Mouse (Mus musculus) liver, adult 2 months (tissue): ENCODE results near the gene Gaa. TPM values are rescaled to one million over a fixed set of nuclear protein-coding genes. Genes with fewer than 3 reads are reported as not detected.
A peak's percentile ranks its signal among the peaks of the same experiment; 100 is the strongest.

ENCODE experiments used
- DNase-seq: peaks from one replicate; pipeline ENCODE4 v3.0.0-alpha.2; 2011; ENCODE audit warnings: low read depth, low spot score; ENCODE audit errors: extremely low read depth
- H3K27ac ChIP-seq: fragments of 200-500 bp; replicated peaks from 2 replicates; pipeline ENCODE4 v1.5.1; 2012; ENCODE audit warnings: low read depth, mild to moderate bottlenecking, control low read depth, inconsistent platforms, low read length; ENCODE audit not compliant: insufficient read depth
- H3K27me3 ChIP-seq: fragments of 200-500 bp; 2 replicates; pipeline ENCODE4 v1.6.1; 2012; ENCODE audit warnings: mild to moderate bottlenecking, moderate library complexity, low read length, inconsistent platforms; ENCODE audit not compliant: control insufficient read depth, insufficient read depth
- H3K36me3 ChIP-seq: fragments of 200-500 bp; 2 replicates; pipeline ENCODE4 v1.6.1; 2012; ENCODE audit warnings: low read length, inconsistent platforms; ENCODE audit not compliant: control insufficient read depth, insufficient read depth
- H3K4me1 ChIP-seq: fragments of 200-500 bp; 2 replicates; pipeline ENCODE4 v1.6.1; 2011; ENCODE audit warnings: low read length; ENCODE audit not compliant: control insufficient read depth, insufficient read depth
- H3K4me3 ChIP-seq: fragments of 200-500 bp; 2 replicates; pipeline ENCODE4 v1.5.1; 2011; ENCODE audit warnings: low read depth, mild to moderate bottlenecking, control low read depth, low read length, moderate library complexity; ENCODE audit not compliant: insufficient read depth
- H3K79me2 ChIP-seq: fragments of 200-500 bp; 2 replicates; pipeline ENCODE4 v1.6.1; 2012; ENCODE audit warnings: inconsistent platforms, mild to moderate bottlenecking, low read length, moderate library complexity; ENCODE audit not compliant: control insufficient read depth, insufficient read depth
- H3K9ac ChIP-seq: fragments of 200-500 bp; 2 replicates; pipeline ENCODE4 v1.6.1; 2012; ENCODE audit warnings: low read depth, mild to moderate bottlenecking, control low read depth, inconsistent platforms, low read length
- CTCF ChIP-seq: fragments of 200-500 bp; IDR thresholded peaks from 2 replicates; pipeline ENCODE4 v1.5.1; 2011; ENCODE audit warnings: low read depth, low read length, control low read depth
- POLR2A ChIP-seq: fragments of 200-500 bp; IDR thresholded peaks from 2 replicates; pipeline ENCODE4 v1.6.1; 2011; ENCODE audit warnings: low read length, control low read depth; ENCODE audit not compliant: insufficient read depth; ENCODE audit errors: extremely low read depth
- WGBS: fragments of 180-500 bp; shearing (Covaris S2); methylation state at CpG from one replicate; pipeline ENCODE4 v1.1.7; 2018; 5-methylcytosine and 5-hydroxymethylcytosine counted together
- polyA plus RNA-seq: library from polyadenylated mRNA; depleted of rRNA; stranded (reverse); fragments of >200 nt; gene quantifications from 2 replicates; pipeline ENCODE4 v1.2.3, GENCODE M21; 2012
- total RNA-seq: library from RNA; depleted of rRNA; stranded (reverse); fragments of >200 nt; gene quantifications from 2 replicates; pipeline ENCODE4 v1.2.3, GENCODE M21; 2014

Gaa gene
- total and polyA plus RNA-seq, 2 experiments = 22.4 to 119 TPM

DNA sequence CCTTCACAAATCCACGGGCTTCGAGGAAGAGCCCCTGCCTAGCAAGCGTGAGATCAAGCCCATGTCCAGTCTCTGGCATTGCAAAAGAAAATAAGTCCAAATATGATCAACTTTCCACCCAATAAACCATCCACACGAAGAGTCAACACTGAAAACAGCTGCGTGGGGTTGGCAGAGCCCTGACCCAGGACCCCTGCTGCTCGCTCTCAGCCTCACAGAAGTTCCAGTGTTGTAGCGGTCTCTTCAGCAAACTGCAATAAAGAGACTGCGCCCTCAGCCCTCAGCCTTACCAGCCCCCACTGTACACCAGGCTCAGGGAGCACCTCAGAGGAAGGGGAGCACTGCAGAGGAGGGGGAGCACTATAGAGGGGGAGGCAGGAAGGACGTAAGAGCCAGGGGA lies 42.1 kb upstream of the Gaa start:
- Histone ChIP-seq H3K79me2 (peaks cover 14% of the 10 kb centered on the region), H3K27me3 (no peaks in the 10 kb centered on the region), H3K27ac (no peak overlapping the region), H3K36me3 (no peaks in the 10 kb centered on the region), H3K4me1 (peaks cover 14% of the 10 kb centered on the region), H3K4me3 (no peak overlapping the region), H3K9ac (no peak overlapping the region)
- no peak for DNase-seq
- WGBS = 91% methylated on average over 9 of the region's 9 CpGs
- no peak for TF ChIP-seq POLR2A
- TF ChIP-seq CTCF = no peak

DNA sequence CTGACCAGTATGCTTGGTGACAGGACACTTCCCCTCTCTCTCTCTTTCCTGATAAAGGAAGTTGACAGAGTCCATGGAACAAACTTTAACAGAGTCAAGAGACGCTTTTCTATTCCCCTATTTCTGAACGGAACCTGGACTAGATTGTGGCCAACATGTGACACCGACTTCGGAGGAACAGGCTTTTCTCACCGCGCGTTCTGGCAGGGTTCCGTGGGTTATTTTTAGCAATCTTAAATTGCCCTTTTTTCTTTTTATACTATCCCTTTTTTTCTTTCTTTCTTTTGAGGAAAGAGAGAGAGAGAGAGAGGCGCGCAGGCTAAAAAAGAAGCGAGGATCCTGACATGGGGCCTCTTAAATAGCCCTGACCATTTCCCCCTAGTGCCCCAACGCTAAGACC lies 40.1 kb upstream of the Gaa start:
- WGBS = 5% methylated on average over 12 of the region's 12 CpGs
- peak overlapping the region; percentile 68 for H3K4me3 ChIP-seq
- peak overlapping the region; percentile 92 for H3K9ac ChIP-seq
- no peaks in the 10 kb centered on the region for H3K36me3 ChIP-seq
- H3K27me3 ChIP-seq = no peaks in the 10 kb centered on the region
- no peak for TF ChIP-seq POLR2A
- TF ChIP-seq CTCF = no peak
- DNase-seq = peak; percentile 56
- peaks cover 10% of the 10 kb centered on the region for H3K4me1 ChIP-seq
- H3K79me2 ChIP-seq = peaks cover 14% of the 10 kb centered on the region
- peak overlapping the region; percentile 59; the same call in 1 of the 2 replicates for H3K27ac ChIP-seq

DNA sequence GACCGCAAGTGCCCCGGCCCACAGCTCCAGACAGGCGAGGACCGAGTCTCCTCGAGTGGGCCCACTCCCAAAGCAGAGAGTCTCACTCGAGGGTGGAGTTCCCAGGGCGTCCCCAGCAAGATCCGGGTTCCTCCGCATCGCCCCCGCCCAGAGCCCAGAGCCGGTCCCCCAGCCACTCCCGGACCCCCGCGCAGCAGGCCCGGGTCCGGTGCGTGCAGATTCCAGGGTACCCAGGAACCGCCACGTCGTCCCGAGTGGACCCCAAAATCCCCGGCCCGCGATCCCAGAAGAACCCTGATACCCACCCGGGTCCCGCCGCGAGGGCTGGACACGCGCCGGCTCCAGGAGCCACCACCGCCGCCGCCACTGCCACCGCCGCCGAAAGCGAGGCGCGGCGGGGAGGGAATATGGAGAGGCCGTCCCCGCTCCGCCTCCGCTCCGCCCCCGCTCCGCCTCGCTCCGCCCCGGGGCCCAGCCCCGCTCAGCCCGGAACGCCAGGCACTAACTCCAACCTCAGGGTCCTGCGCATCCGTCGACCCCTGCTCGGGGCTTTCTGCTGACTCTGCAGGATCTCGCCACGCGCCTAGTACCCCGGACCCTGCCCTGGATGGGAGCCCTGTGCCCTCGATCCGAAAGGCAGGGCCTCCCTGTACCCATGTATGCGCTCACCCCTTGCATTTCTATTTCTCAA lies 39.5 kb upstream of the Gaa start, which contains the start of the genes Tbc1d16 and Ccdc40:
TSS of gene Tbc1d16 (minus strand) at position 409 of the 691 bp plus-strand sequence.
TSS of gene Ccdc40 (plus strand) at position 482 of the 691 bp plus-strand sequence.
- WGBS = under 1% methylated on average over 61 of the region's 66 CpGs
- peaks cover 8% of the 10 kb centered on the region for H3K4me1 ChIP-seq
- peak within 1 kb of the TSS; percentile 59 for H3K27ac ChIP-seq
- peak; percentile 85 for TF ChIP-seq POLR2A
- TF ChIP-seq CTCF = no peak
- peaks cover 13% of the 10 kb centered on the region for H3K79me2 ChIP-seq
- no peaks in the 10 kb centered on the region for H3K36me3 ChIP-seq
- no peak for DNase-seq
- H3K9ac ChIP-seq = peak within 1 kb of the TSS; percentile 92
- H3K4me3 ChIP-seq = peak within 1 kb of the TSS; percentile 68
- H3K27me3 ChIP-seq = no peaks in the 10 kb centered on the region

DNA sequence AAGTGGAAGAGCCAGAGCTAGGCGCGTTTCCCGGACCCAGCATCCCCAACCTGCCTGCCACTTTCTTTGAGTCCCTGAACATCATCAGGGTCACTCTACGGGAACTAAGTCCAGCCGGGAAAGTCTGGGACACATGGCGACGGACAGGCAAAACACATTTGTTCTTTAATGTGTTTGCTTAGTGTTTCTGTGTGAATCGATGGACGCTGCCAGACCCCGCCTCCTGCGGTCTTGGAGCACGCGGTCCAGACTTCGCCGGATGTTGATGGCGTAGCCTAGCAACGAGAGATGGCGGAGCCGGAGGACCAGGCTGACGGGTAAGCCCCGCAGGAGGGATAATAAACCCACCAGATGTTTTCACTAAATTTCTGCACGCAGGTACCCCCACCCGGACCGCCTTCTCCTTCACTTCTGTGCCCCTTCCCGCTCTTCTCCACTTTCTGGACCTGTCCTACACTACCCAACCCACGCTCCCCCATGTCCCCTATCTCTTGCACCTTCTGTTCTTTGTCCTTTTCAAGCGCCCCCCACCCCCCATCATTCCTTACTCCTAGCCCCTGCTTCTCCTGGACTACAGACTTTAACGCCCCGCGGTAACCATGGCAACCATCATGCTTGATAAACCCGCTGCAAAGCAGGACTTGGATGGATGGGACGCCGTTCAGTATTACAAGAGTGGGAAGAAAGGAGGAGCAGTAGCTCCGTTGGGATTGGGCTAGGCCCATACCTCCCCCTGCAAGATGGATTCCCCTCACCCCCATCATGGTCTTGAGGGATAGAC lies 38.7 kb upstream of the Gaa start:
- peak overlapping the region; percentile 45 for H3K27ac ChIP-seq
- DNase-seq = peak; percentile 80
- peak overlapping the region; percentile 67; the same call in 1 of the 2 replicates for H3K9ac ChIP-seq
- H3K4me1 ChIP-seq = peaks cover 8% of the 10 kb centered on the region
- no peaks in the 10 kb centered on the region for H3K27me3 ChIP-seq
- H3K36me3 ChIP-seq = no peaks in the 10 kb centered on the region
- H3K4me3 ChIP-seq = peak overlapping the region; percentile 68
- no peak for TF ChIP-seq POLR2A
- TF ChIP-seq CTCF = no peak
- H3K79me2 ChIP-seq = peaks cover 9% of the 10 kb centered on the region
- 5% methylated on average over 34 of the region's 34 CpGs for WGBS

DNA sequence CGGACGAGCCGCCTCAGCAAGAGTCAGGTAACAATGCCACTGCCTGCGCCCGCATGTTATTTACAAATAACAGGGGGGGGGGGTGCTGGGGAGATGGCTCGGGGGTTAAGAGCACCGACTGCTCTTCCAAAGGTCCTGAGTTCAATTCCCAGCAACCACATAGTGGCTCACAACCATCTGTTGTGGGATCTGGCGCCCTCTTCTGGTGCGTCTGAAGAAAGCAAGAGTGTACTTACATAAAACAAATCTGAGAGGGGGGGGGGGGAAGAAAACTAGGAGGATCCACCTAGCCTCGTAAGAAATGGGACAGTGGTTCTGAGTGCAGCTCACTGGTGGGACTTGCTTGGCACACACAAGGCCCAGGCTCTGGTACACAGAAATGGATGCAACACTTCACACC lies 32.9 kb upstream of the Gaa start:
- no peak for DNase-seq
- Histone ChIP-seq H3K27me3 (no peaks in the 10 kb centered on the region), H3K4me3 (no peak overlapping the region), H3K27ac (no peak overlapping the region), H3K36me3 (no peaks in the 10 kb centered on the region), H3K9ac (no peak overlapping the region), H3K79me2 (no peaks in the 10 kb centered on the region), H3K4me1 (no peaks in the 10 kb centered on the region)
- no peak for TF ChIP-seq POLR2A
- no peak for TF ChIP-seq CTCF
- 95% methylated on average over 10 of the region's 10 CpGs for WGBS

DNA sequence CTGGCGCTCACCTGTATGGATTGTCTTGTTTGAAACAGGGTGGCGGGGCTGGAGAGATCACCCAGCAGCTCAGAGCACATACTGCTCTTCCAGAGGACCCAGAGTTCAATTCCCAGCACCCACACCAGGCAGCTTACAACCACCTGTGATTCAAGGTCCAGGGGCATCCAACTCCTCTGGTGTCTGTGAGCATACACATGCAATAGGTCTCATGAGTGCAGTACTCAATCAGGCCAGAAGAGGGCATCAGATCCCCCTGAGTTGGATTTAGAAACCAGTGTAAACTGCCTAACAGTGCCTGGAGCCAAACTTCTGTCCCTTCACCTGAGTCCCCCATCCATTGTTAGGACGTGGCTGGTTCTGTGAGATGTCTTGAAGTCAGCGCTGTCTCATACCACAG lies 32.1 kb upstream of the Gaa start:
- 87% methylated on average over 4 of the region's 4 CpGs for WGBS
- Histone ChIP-seq H3K79me2 (no peaks in the 10 kb centered on the region), H3K27me3 (no peaks in the 10 kb centered on the region)

More for the DNA sequence above, 32.1 kb upstream of the Gaa start:
- Histone ChIP-seq H3K36me3 (no peaks in the 10 kb centered on the region), H3K9ac (no peak overlapping the region), H3K27ac (no peak overlapping the region), H3K4me3 (no peak overlapping the region), H3K4me1 (no peaks in the 10 kb centered on the region)
- peak; percentile 50; the same call in 1 of the 2 replicates for TF ChIP-seq CTCF
- no peak for TF ChIP-seq POLR2A
- peak; percentile 46 for DNase-seq
